Mouse (Mus musculus) hindbrain, embryonic 15.5 days (tissue): Measurements from ENCODE around the gene Aox3. TPM values are rescaled to one million over a fixed set of nuclear protein-coding genes. Genes with fewer than 3 reads are reported as not detected.

ENCODE experiments used
- ATAC-seq: fragments of 200-750 bp; cut with Nextera tagmentation; 2 replicates; pipeline ENCODE4 v1.8.0; 2017; ENCODE audit warnings: low read depth, moderate number of reproducible peaks, moderate TSS enrichment; ENCODE audit not compliant: low FRiP score
- H3K27ac ChIP-seq: fragments of 300-500 bp; sonication (generic); replicated peaks from 2 replicates; pipeline ENCODE4 v1.5.1; 2015; ENCODE audit warnings: mild to moderate bottlenecking, inconsistent platforms
- H3K27me3 ChIP-seq: fragments of 300-500 bp; sonication (generic); 2 replicates; pipeline ENCODE4 v1.6.1; 2015; ENCODE audit warnings: control low read depth, inconsistent platforms
- H3K36me3 ChIP-seq: fragments of 300-500 bp; sonication (generic); 2 replicates; pipeline ENCODE4 v1.6.1; 2015; ENCODE audit warnings: control low read depth, inconsistent platforms
- H3K4me1 ChIP-seq: fragments of 300-500 bp; sonication (generic); replicated peaks from 2 replicates; pipeline ENCODE4 v1.6.1; 2015; ENCODE audit warnings: control low read depth, inconsistent platforms
- H3K4me2 ChIP-seq: fragments of 300-500 bp; sonication (generic); 2 replicates; pipeline ENCODE4 v1.6.1; 2015; ENCODE audit warnings: moderate library complexity, mild to moderate bottlenecking, inconsistent platforms
- H3K4me3 ChIP-seq: fragments of 300-500 bp; sonication (generic); 2 replicates; pipeline ENCODE4 v1.5.1; 2015; ENCODE audit warnings: mild to moderate bottlenecking, inconsistent platforms
- H3K9ac ChIP-seq: fragments of 300-500 bp; sonication (generic); 2 replicates; pipeline ENCODE4 v1.6.1; 2015; ENCODE audit warnings: inconsistent platforms
- H3K9me3 ChIP-seq: fragments of 300-500 bp; sonication (generic); 2 replicates; pipeline ENCODE4 v1.6.1; 2016; ENCODE audit warnings: control low read depth, inconsistent platforms
- WGBS: fragments of 180-500 bp; shearing (Covaris S2); methylation state at CpG from one replicate; pipeline ENCODE4 v1.1.7; 2015; 5-methylcytosine and 5-hydroxymethylcytosine counted together
- polyA plus RNA-seq: library from polyadenylated mRNA; unstranded; fragments of >200 nt; fragmentation: Nextera tagmentation; extraction: Ambion mirVana; gene quantifications from 2 replicates; pipeline ENCODE4 v1.2.1, GENCODE M21; 2015

Gene Aox3
- polyA plus RNA-seq, 1 experiment from 2014 or later = 0.30 TPM

DNA sequence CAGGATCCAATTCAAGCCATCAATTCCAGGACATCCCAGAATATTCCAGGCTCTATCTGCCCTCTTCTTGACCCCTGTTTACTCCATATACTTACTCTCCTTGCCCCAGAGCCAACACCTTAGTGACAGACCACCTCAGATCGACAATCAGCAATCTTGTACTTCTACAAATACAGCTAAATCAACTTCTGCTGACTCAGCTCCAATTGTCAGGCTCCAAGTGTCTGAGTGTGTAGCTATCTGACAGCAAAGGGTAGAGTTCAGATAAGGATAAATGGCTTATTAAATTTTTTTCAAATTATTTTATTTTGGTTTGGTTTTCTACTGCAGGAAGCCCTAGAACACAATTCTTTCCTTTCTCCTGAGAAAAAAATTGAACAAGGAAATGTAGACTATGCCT is 135.6 kb downstream of the Aox3 start:
- H3K36me3 ChIP-seq = no peaks in the 10 kb centered on the region
- H3K27ac ChIP-seq = no peak overlapping the region
- H3K9me3 ChIP-seq = no peaks in the 10 kb centered on the region
- no peak overlapping the region for H3K9ac ChIP-seq
- no peak for ATAC-seq
- H3K27me3 ChIP-seq = no peaks in the 10 kb centered on the region
- H3K4me3 ChIP-seq = no peak overlapping the region
- H3K4me2 ChIP-seq = no peak overlapping the region
- H3K4me1 ChIP-seq = no peaks in the 10 kb centered on the region
- WGBS = 73% methylated on average over 1 of the region's 1 CpGs

Other genes starting within 250 kb of the Aox3 start
- gene Sgo2a, start 117.2 kb upstream of the Aox3 start, polyA plus RNA-seq = 3.8 and 5.0 TPM in 2 replicates
- 24.3 and 25.5 TPM in 2 replicates for gene Kctd18, start 94.2 kb upstream of the Aox3 start, polyA plus RNA-seq
- 0.26 and 0.34 TPM in 2 replicates for gene Aox1, start 83.2 kb upstream of the Aox3 start, polyA plus RNA-seq
- gene Aox4, start 97.3 kb downstream of the Aox3 start, polyA plus RNA-seq = 0.31 and 0.41 TPM in 2 replicates
- gene Aox2, start 165.2 kb downstream of the Aox3 start, polyA plus RNA-seq = 0.03 and 0.04 TPM in 2 replicates